Mouse (Mus musculus): ENCODE data around the gene Ttll5.

DNA sequence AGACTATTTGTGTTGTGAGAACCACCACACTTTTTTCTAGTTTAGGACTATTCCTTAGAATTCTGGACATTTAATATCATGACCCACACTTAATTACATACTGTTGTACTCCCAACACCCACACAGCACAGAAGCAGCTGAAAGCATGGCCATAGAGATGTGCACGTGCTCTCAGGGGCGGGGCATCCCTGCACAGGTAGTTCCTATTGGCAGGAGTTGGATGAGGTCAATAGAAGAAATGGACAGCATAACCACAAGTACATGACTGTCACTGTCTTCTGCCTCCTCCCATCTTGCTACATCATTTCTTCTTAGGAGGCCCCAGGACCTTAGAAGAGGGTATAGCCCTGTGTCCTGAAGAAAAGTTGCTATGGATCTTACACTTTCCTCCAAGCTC lies 168.4 kb downstream of the Ttll5 start:
- TF ChIP-seq POLR2A (IDR thresholded peaks at IDR 0.05; ENCODE audit: low read depth, low read length) (no peak), CTCF (IDR thresholded peaks at IDR 0.05; ENCODE audit: extremely low read depth, insufficient read depth, insufficient read length, insufficient replicate concordance) (no peak)

Data from spleen, adult 2 months (tissue).